Mouse (Mus musculus) neural tube, embryonic 15.5 days (tissue): ENCODE results near the gene Tbck. TPM values are rescaled to one million over a fixed set of nuclear protein-coding genes. Genes with fewer than 3 reads are reported as not detected.

Experiments used
- ATAC-seq: fragments of 200-750 bp; cut with Nextera tagmentation; 2 replicates; pipeline ENCODE4 v1.8.0; 2017; ENCODE audit warnings: mild to moderate bottlenecking, moderate TSS enrichment, moderate library complexity; ENCODE audit not compliant: low FRiP score
- H3K27ac ChIP-seq: fragments of 300-500 bp; sonication (generic); replicated peaks from 2 replicates; pipeline ENCODE4 v1.5.1; 2015; ENCODE audit warnings: mild to moderate bottlenecking, inconsistent platforms
- H3K27me3 ChIP-seq: fragments of 300-500 bp; sonication (generic); replicated peaks from 2 replicates; pipeline ENCODE4 v1.6.1; 2015; ENCODE audit warnings: inconsistent platforms
- H3K36me3 ChIP-seq: fragments of 300-500 bp; sonication (generic); 2 replicates; pipeline ENCODE4 v1.6.1; 2015; ENCODE audit warnings: inconsistent platforms
- H3K4me1 ChIP-seq: fragments of 300-500 bp; sonication (generic); 2 replicates; pipeline ENCODE4 v1.6.1; 2015; ENCODE audit warnings: inconsistent platforms
- H3K4me2 ChIP-seq: fragments of 300-500 bp; sonication (generic); 2 replicates; pipeline ENCODE4 v1.6.1; 2015; ENCODE audit warnings: inconsistent platforms, mild to moderate bottlenecking, moderate library complexity
- H3K4me3 ChIP-seq: fragments of 300-500 bp; sonication (generic); replicated peaks from 2 replicates; pipeline ENCODE4 v1.5.1; 2015; ENCODE audit warnings: mild to moderate bottlenecking, inconsistent platforms
- H3K9ac ChIP-seq: fragments of 300-500 bp; sonication (generic); replicated peaks from 2 replicates; pipeline ENCODE4 v1.6.1; 2015; ENCODE audit warnings: mild to moderate bottlenecking, inconsistent platforms
- H3K9me3 ChIP-seq: fragments of 300-500 bp; sonication (generic); replicated peaks from 2 replicates; pipeline ENCODE4 v1.6.1; 2016; ENCODE audit warnings: inconsistent platforms
- WGBS: fragments of 180-500 bp; shearing (Covaris S2); methylation state at CpG from one replicate; pipeline ENCODE4 v1.1.7; 2015; ENCODE audit warnings: mixed read lengths; 5-methylcytosine and 5-hydroxymethylcytosine counted together
- polyA plus RNA-seq: library from polyadenylated mRNA; unstranded; fragments of >200 nt; fragmentation: Nextera tagmentation; extraction: Ambion mirVana; gene quantifications from 2 replicates; pipeline ENCODE4 v1.2.1, GENCODE M21; 2015

Gene Tbck
- polyA plus RNA-seq, 1 experiment from 2014 or later = 32.2 TPM

GRCm38 (mm10) chr3:132838656-132839417 is 154.9 kb downstream of the Tbck start:
- 95% methylated on average over 15 of the region's 15 CpGs for WGBS

DNA sequence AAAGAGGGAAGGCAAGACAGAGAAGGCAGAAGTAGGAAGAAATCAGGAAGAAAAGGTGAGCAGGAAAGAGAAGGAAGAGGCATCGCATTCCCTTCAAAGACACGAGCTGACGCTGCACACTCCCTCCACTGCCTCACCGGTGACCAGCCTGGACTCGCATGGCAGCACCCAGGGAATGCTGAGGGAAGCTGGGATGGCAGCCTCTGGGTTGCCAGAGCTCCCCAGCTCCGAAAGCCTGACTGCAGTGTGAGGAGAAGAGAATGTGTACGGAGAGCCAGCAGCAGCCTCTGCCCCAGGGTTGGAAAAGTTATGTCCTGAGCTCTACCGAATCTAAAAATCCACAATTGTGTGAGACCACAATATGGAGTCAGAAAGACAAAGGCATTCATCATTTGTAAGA is 155.6 kb downstream of the Tbck start:
- no peaks in the 10 kb centered on the region for H3K27me3 ChIP-seq
- no peak overlapping the region for H3K4me3 ChIP-seq
- 95% methylated on average over 8 of the region's 8 CpGs for WGBS
- H3K36me3 ChIP-seq = peaks cover 35% of the 10 kb centered on the region
- ATAC-seq = no peak
- H3K9me3 ChIP-seq = 0 out of 2 replicates have a peak, but pooled peaks cover 4% of the 10 kb centered on the region
- H3K4me1 ChIP-seq = no peaks in the 10 kb centered on the region
- H3K9ac ChIP-seq = no peak overlapping the region
- no peak overlapping the region for H3K4me2 ChIP-seq
- no peak overlapping the region for H3K27ac ChIP-seq

More at GRCm38 (mm10) chr3:132838656-132839417, 154.9 kb downstream of the Tbck start:
- Histone ChIP-seq H3K9ac (no peak overlapping the region), H3K4me1 (no peaks in the 10 kb centered on the region), H3K27ac (no peak overlapping the region), H3K36me3 (peaks cover 38% of the 10 kb centered on the region), H3K9me3 (0 out of 2 replicates have a peak, but pooled peaks cover 4% of the 10 kb centered on the region), H3K27me3 (no peaks in the 10 kb centered on the region), H3K4me2 (no peak overlapping the region), H3K4me3 (no peak overlapping the region)
- ATAC-seq = no peak

GRCm38 (mm10) chr3:132842676-132843075 is 158.7 kb downstream of the Tbck start:
- Histone ChIP-seq H3K4me2 (no peak overlapping the region), H3K4me1 (no peaks in the 10 kb centered on the region), H3K36me3 (peaks cover 31% of the 10 kb centered on the region), H3K4me3 (no peak overlapping the region), H3K9ac (no peak overlapping the region), H3K9me3 (0 out of 2 replicates have a peak, but pooled peaks cover 4% of the 10 kb centered on the region), H3K27me3 (no peaks in the 10 kb centered on the region), H3K27ac (no peak overlapping the region)
- no peak for ATAC-seq
- 94% methylated on average over 6 of the region's 6 CpGs for WGBS

DNA sequence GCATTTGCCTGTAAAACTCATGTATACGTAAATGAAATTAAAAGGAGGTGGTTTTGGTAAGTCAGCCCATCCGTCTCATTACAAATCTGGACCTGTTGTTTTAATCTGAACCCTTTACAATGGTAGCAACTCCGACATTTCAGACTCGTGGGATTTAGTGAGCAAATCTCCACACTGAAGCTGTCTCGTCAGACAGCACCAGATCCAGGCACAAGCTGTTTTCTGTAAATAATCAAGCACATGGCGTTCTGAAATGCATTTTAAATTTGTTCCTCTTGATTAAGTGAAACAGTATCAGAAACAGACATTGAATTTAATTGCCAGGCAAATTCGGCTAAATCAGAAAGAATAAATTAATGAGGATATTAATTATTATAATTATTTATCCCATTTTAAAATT is 165.7 kb downstream of the Tbck start:
- Histone ChIP-seq H3K9me3 (no peaks in the 10 kb centered on the region), H3K4me3 (no peak overlapping the region), H3K4me2 (no peak overlapping the region), H3K27ac (no peak overlapping the region), H3K36me3 (no peaks in the 10 kb centered on the region), H3K4me1 (no peaks in the 10 kb centered on the region), H3K27me3 (no peaks in the 10 kb centered on the region), H3K9ac (no peak overlapping the region)
- ATAC-seq = no peak
- 80% methylated on average over 7 of the region's 7 CpGs for WGBS

- Histone ChIP-seq H3K4me1 (no peaks in the 10 kb centered on the region), H3K9me3 (no peaks in the 10 kb centered on the region), H3K36me3 (no peaks in the 10 kb centered on the region), H3K27ac (no peak overlapping the region), H3K27me3 (no peaks in the 10 kb centered on the region), H3K9ac (no peak overlapping the region), H3K4me3 (no peak overlapping the region), H3K4me2 (no peak overlapping the region)
- ATAC-seq = no peak
- 83% methylated on average over 2 of the region's 2 CpGs for WGBS
Measured at GRCm38 (mm10) chr3:132850431-132850830, 166.5 kb downstream of the Tbck start.

GRCm38 (mm10) chr3:132851417-132851816 is 167.5 kb downstream of the Tbck start:
- Histone ChIP-seq H3K4me1 (no peaks in the 10 kb centered on the region), H3K4me3 (no peak overlapping the region)
- no peak for ATAC-seq

GRCm38 (mm10) chr3:132851841-132852728 is 168.1 kb downstream of the Tbck start:
- no peak overlapping the region for H3K27ac ChIP-seq
- no peak overlapping the region for H3K4me2 ChIP-seq
- no peaks in the 10 kb centered on the region for H3K4me1 ChIP-seq
- no peaks in the 10 kb centered on the region for H3K27me3 ChIP-seq
- no peaks in the 10 kb centered on the region for H3K9me3 ChIP-seq
- ATAC-seq = no peak
- no peak overlapping the region for H3K9ac ChIP-seq
- H3K4me3 ChIP-seq = no peak overlapping the region
- H3K36me3 ChIP-seq = no peaks in the 10 kb centered on the region
- WGBS = 70% methylated on average over 28 of the region's 28 CpGs

More at GRCm38 (mm10) chr3:132851417-132851816, 167.5 kb downstream of the Tbck start:
- Histone ChIP-seq H3K27ac (no peak overlapping the region), H3K4me2 (no peak overlapping the region), H3K36me3 (no peaks in the 10 kb centered on the region), H3K9ac (no peak overlapping the region), H3K9me3 (no peaks in the 10 kb centered on the region), H3K27me3 (no peaks in the 10 kb centered on the region)
- 64% methylated on average over 1 of the region's 1 CpGs for WGBS

- WGBS = 87% methylated on average over 9 of the region's 9 CpGs
- Histone ChIP-seq H3K27ac (no peak overlapping the region), H3K9ac (no peak overlapping the region), H3K4me2 (no peak overlapping the region), H3K36me3 (no peaks in the 10 kb centered on the region), H3K27me3 (no peaks in the 10 kb centered on the region), H3K4me3 (no peak overlapping the region), H3K9me3 (no peaks in the 10 kb centered on the region), H3K4me1 (no peaks in the 10 kb centered on the region)
- ATAC-seq = no peak
Measured at GRCm38 (mm10) chr3:132854271-132854670, 170.3 kb downstream of the Tbck start.

GRCm38 (mm10) chr3:132855458-132856212 is 171.7 kb downstream of the Tbck start:
- H3K4me1 ChIP-seq = no peaks in the 10 kb centered on the region
- 65% methylated on average over 9 of the region's 9 CpGs for WGBS
- H3K27me3 ChIP-seq = no peaks in the 10 kb centered on the region
- no peaks in the 10 kb centered on the region for H3K36me3 ChIP-seq
- no peak overlapping the region for H3K4me2 ChIP-seq
- no peak overlapping the region for H3K4me3 ChIP-seq
- no peak overlapping the region for H3K27ac ChIP-seq
- no peak overlapping the region for H3K9ac ChIP-seq
- ATAC-seq = no peak
- H3K9me3 ChIP-seq = no peaks in the 10 kb centered on the region

DNA sequence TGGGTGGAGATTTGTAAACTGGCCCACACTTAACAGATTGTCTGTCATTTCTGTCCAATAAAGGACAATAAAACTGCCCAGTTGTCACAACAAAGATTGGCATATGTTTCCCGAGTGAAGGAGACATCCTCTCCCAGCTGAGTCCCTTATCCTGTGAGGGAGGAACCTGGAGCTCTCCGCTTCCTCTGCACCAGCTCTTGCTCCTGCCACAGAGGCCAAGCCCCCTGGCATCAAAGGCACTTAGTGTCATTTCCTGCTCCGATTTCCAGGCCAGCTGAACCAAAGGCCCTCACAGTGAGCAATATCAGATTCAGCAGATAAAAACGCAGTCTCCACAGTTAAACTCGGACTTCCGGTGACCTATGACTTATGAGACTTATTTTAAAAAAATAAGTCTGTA is 172.7 kb downstream of the Tbck start:
- Histone ChIP-seq H3K4me3 (no peak overlapping the region), H3K27ac (no peak overlapping the region), H3K27me3 (no peaks in the 10 kb centered on the region), H3K9ac (no peak overlapping the region), H3K4me2 (no peak overlapping the region), H3K36me3 (no peaks in the 10 kb centered on the region), H3K9me3 (no peaks in the 10 kb centered on the region), H3K4me1 (no peaks in the 10 kb centered on the region)
- ATAC-seq = no peak
- WGBS = 77% methylated on average over 6 of the region's 6 CpGs

DNA sequence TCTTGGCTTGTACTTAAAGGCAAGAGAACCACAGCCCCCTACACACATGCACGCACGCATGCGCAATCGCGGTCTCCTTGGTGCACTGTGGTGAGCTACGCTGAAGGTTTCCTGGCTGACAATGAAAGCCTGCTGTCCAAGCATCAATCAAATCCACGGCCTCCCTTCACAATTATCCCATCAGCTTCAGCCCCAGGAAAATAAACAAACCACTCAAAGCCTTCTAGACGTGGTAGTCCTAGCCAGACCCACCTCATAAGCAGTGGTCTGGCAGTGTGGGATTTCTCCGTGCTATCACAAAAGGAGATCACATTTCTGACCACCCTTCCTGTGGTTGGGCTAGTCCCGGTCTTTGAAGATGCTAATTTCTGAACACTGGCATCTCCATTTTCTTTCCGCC is 174.9 kb downstream of the Tbck start:
- Histone ChIP-seq H3K4me3 (no peak overlapping the region), H3K9me3 (no peaks in the 10 kb centered on the region), H3K4me1 (no peaks in the 10 kb centered on the region), H3K27me3 (no peaks in the 10 kb centered on the region), H3K27ac (no peak overlapping the region), H3K4me2 (no peak overlapping the region), H3K36me3 (no peaks in the 10 kb centered on the region), H3K9ac (no peak overlapping the region)
- 72% methylated on average over 11 of the region's 11 CpGs for WGBS
- no peak for ATAC-seq
